Mouse (Mus musculus) urinary bladder, postnatal 4 days (tissue): ENCODE data around the gene Ppp1r1b.

Experiments
- DNase-seq, 2 experiments: peaks; one replicate each; pipeline ENCODE4 v3.0.0; 2021 to 2022; ENCODE audit warnings: low spot score in 2 of 2

Gene Ppp1r1b

DNA sequence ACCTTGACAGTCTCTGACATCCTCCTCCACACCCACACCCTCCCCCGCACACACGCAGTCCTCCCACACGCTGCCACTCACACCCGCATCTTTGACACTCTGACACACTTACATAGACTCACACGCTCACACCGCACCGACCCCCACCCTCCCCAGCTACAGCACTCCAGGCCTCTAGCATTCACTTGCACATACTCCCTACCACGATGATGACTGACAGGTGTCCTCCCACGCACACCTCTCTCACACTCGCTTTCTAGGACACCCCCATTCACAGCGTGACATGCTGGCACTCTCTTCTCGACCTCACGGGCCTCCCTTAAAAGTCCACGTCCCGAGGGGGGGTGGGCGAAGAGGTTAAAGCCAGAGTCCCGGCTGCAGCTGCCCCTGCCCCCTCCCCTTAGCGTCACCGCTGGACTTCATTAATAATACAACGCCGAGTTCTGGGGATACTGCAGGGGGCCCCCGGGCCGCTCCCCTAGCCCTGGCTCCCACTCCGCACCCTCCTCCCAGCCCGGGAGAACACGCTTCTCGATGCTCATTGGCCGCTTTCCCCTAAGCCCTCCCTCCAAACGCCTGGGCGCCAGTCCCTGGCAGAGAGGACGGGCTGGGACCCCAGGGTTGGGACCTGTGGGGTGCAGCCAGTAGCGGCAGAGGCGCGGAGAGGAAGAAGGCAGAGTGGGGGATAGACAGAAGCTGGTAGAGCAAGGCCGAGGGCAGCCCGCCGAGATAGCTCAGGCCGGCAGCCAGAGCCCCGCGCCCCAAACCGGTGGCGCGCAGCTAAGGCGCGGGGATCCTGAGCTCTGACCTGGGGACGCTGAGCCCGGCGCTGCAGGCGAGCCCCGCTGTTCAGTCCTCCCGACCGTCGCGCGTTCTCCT, at the start of gene Ppp1r1b:
Gene Ppp1r1b (plus strand): TSS at position 322 of the 879 bp plus-strand sequence.
- DNase-seq = peak in 1 of 2 experiments; percentile 33

DNA sequence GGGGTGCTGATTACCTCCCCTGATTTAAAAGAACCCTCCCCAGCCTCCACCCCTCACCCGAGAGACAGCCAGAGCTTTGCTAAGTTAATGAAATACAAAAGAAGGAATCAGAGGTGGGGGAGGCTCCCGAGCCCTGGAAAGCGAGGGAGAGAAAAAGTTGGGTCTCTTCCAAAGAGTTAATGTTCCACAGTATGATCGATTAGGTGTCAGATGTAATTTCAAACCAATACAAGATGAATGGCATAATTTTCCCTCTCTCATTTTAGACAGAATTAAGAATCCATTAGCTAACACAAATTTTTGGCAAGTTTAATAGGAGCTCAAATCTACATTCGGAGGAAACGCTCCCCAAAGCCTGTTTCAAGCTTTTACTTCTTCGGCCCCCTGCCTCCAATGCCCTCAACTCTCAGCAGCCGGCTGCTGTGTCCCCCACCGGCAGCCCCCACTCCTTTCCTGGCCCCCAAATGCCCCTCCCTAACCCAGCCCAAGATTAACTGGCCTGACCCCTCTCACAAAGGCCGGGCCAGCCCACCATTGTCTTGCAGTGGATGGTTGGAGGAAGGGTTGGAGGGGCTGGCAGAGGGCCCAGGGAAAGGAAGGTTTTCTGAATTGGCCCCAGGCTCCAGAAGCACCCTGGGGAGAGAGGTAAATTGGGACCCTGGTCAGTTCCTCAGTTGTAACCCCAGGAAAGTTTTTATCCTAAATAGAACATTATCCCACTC, 49.6 kb upstream of the Ppp1r1b start:
- DNase-seq = no peak

DNA sequence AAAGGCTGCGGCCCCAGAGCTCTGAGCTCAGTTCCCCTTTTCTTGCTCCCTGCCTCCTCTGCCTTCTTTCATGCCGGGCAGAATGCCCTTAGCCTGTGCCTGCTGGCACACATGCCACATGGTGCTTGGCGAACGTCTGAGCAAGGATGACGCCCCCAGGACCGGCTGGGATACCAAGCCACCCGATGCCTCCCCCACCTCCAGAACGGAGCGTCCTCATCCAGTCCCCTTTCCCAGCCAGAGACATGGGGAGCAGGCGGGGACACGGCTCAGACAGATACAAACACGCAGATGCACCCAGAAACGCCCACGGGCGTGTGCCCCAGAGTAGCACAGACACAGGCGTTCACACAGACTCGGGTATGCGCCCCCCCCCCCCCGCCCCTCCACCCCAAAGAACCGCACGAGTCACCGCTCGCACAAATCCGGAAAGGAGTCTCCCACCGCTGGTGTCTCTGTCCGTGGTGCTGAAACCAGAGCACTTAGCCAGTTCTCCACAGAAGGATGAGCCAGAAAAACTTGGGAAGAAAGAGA, 34.3 kb upstream of the Ppp1r1b start:
- DNase-seq = peak in 1 of 2 experiments; percentile 36

DNA sequence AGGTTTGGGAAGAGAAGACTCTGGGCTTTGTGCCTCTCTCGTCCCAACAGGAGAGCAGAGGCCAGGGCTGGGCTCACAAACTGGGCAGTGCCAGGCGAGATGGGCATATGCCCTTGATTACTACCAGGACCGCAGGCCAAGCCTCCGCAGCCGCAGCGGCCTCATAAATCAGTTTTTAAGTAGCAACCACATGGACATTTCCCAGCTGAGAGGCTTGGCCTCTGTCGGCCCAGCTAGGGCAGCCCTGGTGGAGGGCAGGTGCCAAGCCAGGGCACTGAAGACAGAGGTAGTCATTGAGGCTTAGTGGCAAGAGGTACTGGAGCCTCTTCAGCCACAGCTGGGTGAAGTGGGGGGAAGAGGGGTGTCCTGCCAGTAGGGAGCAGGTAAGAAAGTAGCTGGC, 30.7 kb upstream of the Ppp1r1b start:
- no peak for DNase-seq

- DNase-seq = no peak
Observed at GRCm38 (mm10) chr11:98318421-98319116, 29.6 kb upstream of the Ppp1r1b start.

GRCm38 (mm10) chr11:98319120-98319519, 29.1 kb upstream of the Ppp1r1b start:
- no peak for DNase-seq

DNA sequence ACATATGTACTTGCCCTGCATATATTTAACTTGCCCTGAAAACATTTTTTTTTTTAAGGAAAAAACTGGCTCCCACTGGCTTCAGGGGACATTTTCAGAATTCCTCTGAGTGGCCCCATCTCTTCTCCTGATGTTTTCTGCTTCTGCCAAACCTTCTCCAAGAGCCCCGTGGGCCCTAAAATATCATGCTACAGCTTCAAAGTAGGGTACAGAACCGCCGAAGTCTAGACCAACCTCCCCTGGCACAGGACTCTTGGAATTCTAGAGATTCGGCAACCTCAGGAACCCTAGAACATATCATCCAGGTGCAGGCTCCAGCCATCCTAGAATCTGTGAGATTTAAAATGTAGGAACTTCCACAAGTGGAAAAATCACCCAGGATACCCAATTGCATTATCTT, 28.7 kb upstream of the Ppp1r1b start:
- DNase-seq = no peak

DNA sequence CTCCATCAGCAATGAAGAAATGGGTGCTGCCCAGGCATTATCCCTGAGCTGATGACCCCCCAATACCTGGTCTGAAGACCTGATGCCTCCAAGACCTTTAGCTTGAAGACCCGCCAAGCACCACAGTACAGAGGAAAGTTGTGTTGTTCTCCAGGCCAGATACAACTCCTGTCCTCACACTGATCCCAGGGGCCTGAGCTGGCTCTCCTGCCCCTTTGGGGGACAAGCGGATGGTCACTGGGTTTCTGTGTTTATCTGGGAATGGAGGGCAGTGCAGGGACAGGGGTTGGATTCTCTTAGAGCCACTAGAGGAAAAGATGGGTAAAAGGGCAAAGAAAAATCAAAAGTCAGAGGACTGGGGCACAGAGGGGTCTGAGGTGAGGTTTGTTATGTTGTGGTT, 28.3 kb upstream of the Ppp1r1b start:
- no peak for DNase-seq

- no peak for DNase-seq
Observed at GRCm38 (mm10) chr11:98320381-98320780, 27.8 kb upstream of the Ppp1r1b start.

DNA sequence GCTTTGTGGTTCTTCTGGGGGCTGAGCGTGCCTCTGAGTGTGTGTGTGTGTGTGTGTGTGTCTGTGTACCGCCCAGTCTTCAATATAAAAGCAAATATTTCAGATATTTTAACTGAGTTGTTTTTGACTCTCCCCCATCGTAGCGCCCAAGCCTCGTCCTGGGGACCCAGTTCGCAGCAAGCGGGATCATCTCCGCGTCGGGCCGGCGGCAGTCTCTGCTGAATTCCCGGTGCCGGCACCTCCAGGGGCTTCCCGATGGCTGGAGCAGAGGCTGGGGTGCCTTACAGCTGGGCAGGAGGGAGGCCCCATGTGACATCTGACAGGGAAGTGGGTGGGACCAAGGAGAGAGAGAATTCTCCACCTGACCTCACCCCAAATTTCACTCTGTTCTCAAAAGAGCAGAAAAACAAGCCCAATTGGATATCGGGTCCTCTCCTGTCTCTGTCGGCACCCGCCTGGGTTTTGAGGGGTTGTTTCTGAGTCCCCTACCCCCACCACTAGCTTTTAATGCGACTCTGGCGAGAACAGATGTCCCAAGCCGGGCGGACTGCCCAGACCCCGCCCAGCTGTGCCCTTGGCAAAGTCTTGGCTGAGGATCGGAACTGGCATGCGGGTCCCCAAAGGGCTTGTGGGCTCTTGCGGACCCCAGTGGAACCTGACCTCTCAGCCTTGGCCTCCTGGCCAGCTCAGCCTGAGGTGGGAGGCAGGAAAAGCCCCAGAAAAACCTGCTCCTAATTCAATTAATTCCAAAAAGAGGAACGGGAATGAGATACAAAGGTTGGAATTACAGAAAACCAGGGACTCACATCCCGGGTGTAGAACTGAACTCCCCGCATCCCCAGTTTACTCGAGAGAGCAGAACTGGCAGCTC, 27.2 kb upstream of the Ppp1r1b start:
- no peak for DNase-seq

DNA sequence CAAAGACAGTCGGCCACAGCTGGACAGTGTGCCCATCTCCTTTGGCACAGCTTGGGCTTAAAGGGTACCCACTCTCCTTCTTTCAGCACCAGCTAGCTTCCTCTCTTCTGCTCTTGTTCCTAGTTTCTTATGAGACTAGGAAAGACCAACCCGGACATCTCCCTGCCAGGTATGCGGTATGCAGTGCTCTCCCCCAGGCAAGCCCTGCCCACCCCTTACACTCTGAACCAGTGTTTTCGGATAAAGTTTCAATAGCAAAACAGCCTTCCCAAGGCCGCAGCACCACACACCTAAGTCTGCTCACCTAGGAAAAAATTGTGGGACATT, 26.6 kb upstream of the Ppp1r1b start:
- DNase-seq = no peak

DNA sequence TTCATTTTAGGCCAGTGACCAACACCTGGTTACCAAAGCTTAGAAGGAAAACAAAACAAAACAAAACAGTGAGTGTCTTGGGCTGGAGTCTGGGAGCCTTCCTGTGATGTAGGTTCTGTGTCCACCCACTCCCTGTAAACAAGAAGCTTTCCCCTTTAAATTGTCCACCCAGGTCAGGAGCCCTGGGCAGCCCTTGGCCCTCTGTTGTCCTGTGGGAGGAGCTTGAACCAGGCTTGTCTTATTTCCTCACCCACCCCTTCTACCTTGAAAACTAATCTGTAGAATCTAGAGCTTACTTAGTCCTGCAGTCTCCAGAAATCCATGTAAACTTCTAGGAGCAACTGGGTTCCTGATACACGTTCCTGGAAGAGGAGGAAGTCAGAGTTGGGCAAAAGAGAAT, 26.0 kb upstream of the Ppp1r1b start:
- no peak for DNase-seq

- no peak for DNase-seq
Observed at GRCm38 (mm10) chr11:98323136-98323866, 24.9 kb upstream of the Ppp1r1b start.

DNA sequence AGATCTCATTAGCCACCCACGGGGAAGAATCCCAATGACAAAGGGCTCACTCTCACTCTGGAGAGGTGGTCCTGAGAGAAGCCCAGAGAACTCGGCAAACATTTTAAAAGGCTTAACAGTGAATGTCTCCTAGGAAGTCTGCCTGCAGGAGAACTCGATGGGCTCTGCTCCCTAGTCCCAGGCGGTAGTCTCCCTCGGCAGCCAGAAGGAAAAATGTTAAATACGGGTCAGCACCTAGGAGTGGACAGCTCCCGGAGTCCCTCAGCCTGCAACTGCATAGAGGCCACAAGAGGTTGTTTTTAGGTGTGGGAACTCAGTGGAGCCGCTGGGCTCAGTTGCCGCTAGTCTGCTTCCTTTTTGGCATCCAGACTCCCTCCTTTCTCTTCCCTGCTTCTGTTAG, 24.3 kb upstream of the Ppp1r1b start:
- no peak for DNase-seq

DNA sequence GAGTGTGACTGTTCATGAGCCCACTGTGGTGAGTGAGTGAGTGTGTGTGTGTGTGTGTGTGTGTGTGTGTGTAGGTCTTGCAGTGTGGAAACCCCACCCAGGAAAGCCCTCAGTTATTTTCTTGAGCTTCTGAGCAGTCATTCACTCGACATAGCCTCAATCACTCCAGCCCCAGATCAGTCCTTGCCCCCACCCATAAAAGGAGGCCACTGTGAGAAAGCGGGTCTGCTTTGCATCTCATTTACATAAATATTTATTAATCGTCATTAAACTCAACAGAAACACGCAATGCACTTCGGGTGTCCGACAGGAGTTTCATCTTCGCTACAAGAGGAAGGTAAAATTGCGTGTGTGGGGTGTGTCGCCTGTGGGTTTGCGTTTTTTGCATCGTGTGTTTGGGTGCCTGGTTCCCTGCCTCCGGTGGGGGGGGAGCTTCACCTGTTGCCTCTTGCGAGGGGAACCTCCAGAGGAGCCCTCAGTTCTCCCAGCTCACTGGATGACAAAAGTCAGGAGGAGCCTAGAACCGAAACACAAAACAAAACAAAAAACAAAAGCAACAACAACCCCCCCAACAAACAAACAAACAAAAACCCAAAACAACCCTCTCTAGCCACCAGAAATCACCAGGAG, 22.9 kb upstream of the Ppp1r1b start:
- DNase-seq = no peak

DNA sequence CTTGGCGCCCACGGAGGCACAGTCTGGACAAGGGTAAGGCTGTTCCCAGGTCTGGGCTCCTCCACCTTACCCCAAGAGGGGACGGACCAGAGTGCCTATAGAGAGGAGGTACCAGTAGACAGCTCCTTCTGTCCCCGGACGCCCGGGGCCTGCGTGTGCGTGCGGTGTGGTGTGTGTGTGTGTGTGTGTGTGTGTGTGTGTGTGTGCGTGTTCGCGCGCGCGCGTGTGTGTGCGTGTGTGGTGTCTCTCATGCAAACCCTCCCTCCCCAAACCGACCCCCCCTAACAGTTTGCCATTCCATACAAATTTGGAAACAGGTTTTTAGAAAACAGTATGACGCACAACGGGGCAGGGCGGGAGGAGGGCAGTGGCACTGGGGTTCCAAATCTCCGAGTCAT, 22.4 kb upstream of the Ppp1r1b start:
- no peak for DNase-seq

- no peak for DNase-seq
Observed at GRCm38 (mm10) chr11:98326741-98327135, 21.5 kb upstream of the Ppp1r1b start.

GRCm38 (mm10) chr11:98327136-98328030, 20.8 kb upstream of the Ppp1r1b start:
- DNase-seq = no peak

GRCm38 (mm10) chr11:98328031-98328370, 20.2 kb upstream of the Ppp1r1b start:
- DNase-seq = no peak
